19 mouse cellular contexts compared by ENCODE assay signal in genomic region chr15:86773041-86773440, GRCm38 (mm10).
"Had no signal": no experiment of that assay in that cellular context is flagged by ENCODE, and none has a peak within 500 bp of the region (broad histone marks: within the 10 kb centered on the region; RNA-seq: fewer than 3 reads in every experiment).

No protein-coding gene starts in this region.

- H3K4me2 ChIP-seq: limb, embryonic 12.5 days; limb, embryonic 15.5 days; liver, embryonic 11.5 days; midbrain, embryonic 11.5 days had no signal

- H3K4me3 ChIP-seq: layer of hippocampus, adult 2 months; left cerebral cortex, adult 2 months; limb, embryonic 12.5 days; limb, embryonic 15.5 days; megakaryocyte, embryonic 14.5 days had no signal

- H3K4me1 ChIP-seq: limb, embryonic 12.5 days; limb, embryonic 15.5 days; megakaryocyte, embryonic 14.5 days had no signal

- DNase-seq: kidney, adult 2 months; layer of hippocampus, adult 9-11 months; left cerebral cortex, postnatal 4 days; liver, postnatal 0 days; midbrain, embryonic 14.5 days; right cerebral cortex, postnatal 25 days; thymus, adult 18-20 months; thymus, postnatal 36 days had no signal

- H3K27ac ChIP-seq: kidney, postnatal 0 days; layer of hippocampus, adult 2 months; left cerebral cortex, adult 2 months; limb, embryonic 12.5 days; limb, embryonic 15.5 days; liver, embryonic 14.5 days had no signal

- H3K9me3 ChIP-seq: limb, embryonic 12.5 days; limb, embryonic 15.5 days had no signal

- H3K27me3 ChIP-seq: limb, embryonic 15.5 days; megakaryocyte, embryonic 14.5 days had no signal

- H3K9ac ChIP-seq: limb, embryonic 12.5 days; limb, embryonic 15.5 days; liver, embryonic 14.5 days; liver, postnatal 0 days had no signal

- ATAC-seq: inflammation-experienced regulatory T-cells, adult 6 months; intestine, embryonic 16.5 days; liver, postnatal 0 days had no signal

- H3K36me3 ChIP-seq: limb, embryonic 12.5 days; limb, embryonic 15.5 days had no signal
